Mouse (Mus musculus): ENCODE measurements around the gene AC109138.7. TPM values are rescaled to one million over a fixed set of nuclear protein-coding genes. Genes with fewer than 3 reads are reported as not detected.
A peak's percentile ranks its signal among the peaks of the same experiment; 100 is the strongest.

Gene AC109138.7
- total and polyA plus RNA-seq, 2 experiments from 2014 or later = not detected

GRCm38 (mm10) chr19:4192251-4192985, 21.7 kb upstream of the AC109138.7 start:
- peak overlapping the region; percentile 82 for H3K4me2 ChIP-seq (ENCODE audit: low read depth, low read length)
- peak overlapping the region; percentile 99 for H3K9ac ChIP-seq (replicated peaks; ENCODE audit: low read length)
- H3K36me3 ChIP-seq (ENCODE audit: insufficient read depth, low read length) = peaks cover 26% of the 10 kb centered on the region; the same call in 1 of the 2 replicates
- peaks cover 10% of the 10 kb centered on the region for H3K4me1 ChIP-seq (ENCODE audit: insufficient read depth, low read length)
- peak; percentile 60 for DNase-seq (ENCODE audit: low spot score)
- no peaks in the 10 kb centered on the region for H3K27me3 ChIP-seq (ENCODE audit: insufficient read depth, low read length)
- WGBS = 2% methylated on average over 47 of the region's 52 CpGs
- H3K9me3 ChIP-seq (ENCODE audit: low read length) = no peaks in the 10 kb centered on the region
- TF ChIP-seq CTCF (IDR thresholded peaks at IDR 0.05; ENCODE audit: low read depth) = no peak
- ATAC-seq = peak; percentile 57
- peak overlapping the region; percentile 93 for H3K4me3 ChIP-seq (ENCODE audit: low read length)
- peak overlapping the region; percentile 94 for H3K27ac ChIP-seq

GRCm38 (mm10) chr19:4193129-4193528, 21.0 kb upstream of the AC109138.7 start:
- no peaks in the 10 kb centered on the region for H3K9me3 ChIP-seq (ENCODE audit: low read length)
- peaks cover 26% of the 10 kb centered on the region; the same call in 1 of the 2 replicates for H3K36me3 ChIP-seq (ENCODE audit: insufficient read depth, low read length)
- H3K4me2 ChIP-seq (ENCODE audit: low read depth, low read length) = peak overlapping the region; percentile 82
- peak overlapping the region; percentile 94; the same call in 1 of the 2 replicates for H3K27ac ChIP-seq
- no peak for DNase-seq (ENCODE audit: low spot score)
- no peaks in the 10 kb centered on the region for H3K27me3 ChIP-seq (ENCODE audit: insufficient read depth, low read length)
- 41% methylated on average over 6 of the region's 6 CpGs for WGBS
- peaks cover 10% of the 10 kb centered on the region for H3K4me1 ChIP-seq (ENCODE audit: insufficient read depth, low read length)
- H3K4me3 ChIP-seq (ENCODE audit: low read length) = peak overlapping the region; percentile 93
- no peak for TF ChIP-seq CTCF (IDR thresholded peaks at IDR 0.05; ENCODE audit: low read depth)
- no peak for ATAC-seq
- peak overlapping the region; percentile 99 for H3K9ac ChIP-seq (replicated peaks; ENCODE audit: low read length)

- peaks cover 10% of the 10 kb centered on the region for H3K4me1 ChIP-seq (ENCODE audit: insufficient read depth, low read length)
- no peaks in the 10 kb centered on the region for H3K27me3 ChIP-seq (ENCODE audit: insufficient read depth, low read length)
- whole genome bisulfite sequencing = 78% methylated on average over 8 of the region's 8 CpGs
- no peak overlapping the region for H3K9ac ChIP-seq (replicated peaks; ENCODE audit: low read length)
- DNase-seq (ENCODE audit: low spot score) = no peak
- ATAC-seq = no peak
- no peak overlapping the region for H3K4me2 ChIP-seq (ENCODE audit: low read depth, low read length)
- no peak for TF ChIP-seq CTCF (IDR thresholded peaks at IDR 0.05; ENCODE audit: low read depth)
- peak overlapping the region; percentile 45; the same call in 1 of the 2 replicates for H3K27ac ChIP-seq
- no peaks in the 10 kb centered on the region for H3K9me3 ChIP-seq (ENCODE audit: low read length)
- H3K4me3 ChIP-seq (ENCODE audit: low read length) = no peak overlapping the region
- H3K36me3 ChIP-seq (ENCODE audit: insufficient read depth, low read length) = peaks cover 26% of the 10 kb centered on the region; the same call in 1 of the 2 replicates
These were observed 20.0 kb upstream of the AC109138.7 start for GRCm38 (mm10) chr19:4194021-4194724.

- Histone ChIP-seq H3K36me3 (ENCODE audit: insufficient read depth, low read length) (peaks cover 29% of the 10 kb centered on the region; the same call in 1 of the 2 replicates), H3K27me3 (ENCODE audit: insufficient read depth, low read length) (no peaks in the 10 kb centered on the region), H3K9me3 (ENCODE audit: low read length) (no peaks in the 10 kb centered on the region), H3K9ac (replicated peaks; ENCODE audit: low read length) (no peak overlapping the region), H3K4me3 (ENCODE audit: low read length) (no peak overlapping the region), H3K4me1 (ENCODE audit: insufficient read depth, low read length) (peaks cover 10% of the 10 kb centered on the region), H3K4me2 (ENCODE audit: low read depth, low read length) (no peak overlapping the region), H3K27ac (peak overlapping the region; percentile 45; the same call in 1 of the 2 replicates)
- peak; percentile 80 for DNase-seq (ENCODE audit: low spot score)
- ATAC-seq = 0 out of 2 replicates have a peak, but pooled peaks have one; percentile 4
- no peak for TF ChIP-seq CTCF (IDR thresholded peaks at IDR 0.05; ENCODE audit: low read depth)
- 54% methylated on average over 12 of the region's 12 CpGs for WGBS
These were observed 19.1 kb upstream of the AC109138.7 start for GRCm38 (mm10) chr19:4194776-4195650.

- 64% methylated on average over 2 of the region's 2 CpGs for WGBS
- peaks cover 29% of the 10 kb centered on the region; the same call in 1 of the 2 replicates for H3K36me3 ChIP-seq (ENCODE audit: insufficient read depth, low read length)
- H3K9me3 ChIP-seq (ENCODE audit: low read length) = no peaks in the 10 kb centered on the region
- TF ChIP-seq CTCF (IDR thresholded peaks at IDR 0.05; ENCODE audit: low read depth) = no peak
- no peak overlapping the region for H3K9ac ChIP-seq (replicated peaks; ENCODE audit: low read length)
- H3K4me2 ChIP-seq (ENCODE audit: low read depth, low read length) = no peak overlapping the region
- H3K4me3 ChIP-seq (ENCODE audit: low read length) = no peak overlapping the region
- H3K4me1 ChIP-seq (ENCODE audit: insufficient read depth, low read length) = peaks cover 18% of the 10 kb centered on the region
- H3K27me3 ChIP-seq (ENCODE audit: insufficient read depth, low read length) = no peaks in the 10 kb centered on the region
- ATAC-seq = no peak
- peak overlapping the region; percentile 45; the same call in 1 of the 2 replicates for H3K27ac ChIP-seq
- no peak for DNase-seq (ENCODE audit: low spot score)
These were observed 18.1 kb upstream of the AC109138.7 start for GRCm38 (mm10) chr19:4196048-4196447.

- no peak for TF ChIP-seq CTCF (IDR thresholded peaks at IDR 0.05; ENCODE audit: low read depth)
- Histone ChIP-seq H3K4me3 (ENCODE audit: low read length) (no peak overlapping the region), H3K27me3 (ENCODE audit: insufficient read depth, low read length) (no peaks in the 10 kb centered on the region), H3K4me2 (ENCODE audit: low read depth, low read length) (no peak overlapping the region), H3K9ac (replicated peaks; ENCODE audit: low read length) (no peak overlapping the region), H3K27ac (no peak overlapping the region), H3K36me3 (ENCODE audit: insufficient read depth, low read length) (peaks cover 29% of the 10 kb centered on the region; the same call in 1 of the 2 replicates), H3K4me1 (ENCODE audit: insufficient read depth, low read length) (peaks cover 18% of the 10 kb centered on the region), H3K9me3 (ENCODE audit: low read length) (no peaks in the 10 kb centered on the region)
- DNase-seq (ENCODE audit: low spot score) = no peak
- 43% methylated on average over 5 of the region's 5 CpGs for WGBS
- ATAC-seq = no peak
These were observed 17.6 kb upstream of the AC109138.7 start for GRCm38 (mm10) chr19:4196548-4196947.
